Mouse (Mus musculus): Measurements from ENCODE around the gene Atp4b.

GRCm38 (mm10) chr8:13351593-13351992, 45.0 kb downstream of the Atp4b start:
- TF ChIP-seq CTCF (conservative IDR thresholded peaks at IDR 0.05; ENCODE audit: insufficient read depth, insufficient read length, low read depth, low read length) = no peak
- no peak for TF ChIP-seq POLR2A (IDR thresholded peaks at IDR 0.05; ENCODE audit: low read depth, low read length)
